Mouse (Mus musculus) adrenal gland, postnatal 4 days (tissue): ENCODE results near the gene Cacfd1. TPM values are rescaled to one million over a fixed set of nuclear protein-coding genes. Genes with fewer than 3 reads are reported as not detected.

ENCODE experiments used
- DNase-seq, 2 experiments: peaks; one replicate each; pipeline ENCODE4 v3.0.0; 2021 to 2022; ENCODE audit warnings: low spot score in 2 of 2, mixed read lengths in 2 of 2
- long read RNA-seq, 2 experiments: library from polyadenylated mRNA; stranded (forward); transcript quantifications; one replicate each; pipeline ENCODE4 v2.0.0; 2021
- total RNA-seq, 2 experiments: library from RNA; stranded (reverse); gene quantifications; 2 replicates each; pipeline ENCODE4 v1.2.3; 2021

Gene Cacfd1
- total RNA-seq: 10 to 100 TPM; 49.8 to 53.7 TPM
- long read RNA-seq, experiment 1, transcript Cacfd1-205 (5 exons, 2,689 nt): major isoform, 32 of 62 reads
- long read RNA-seq, experiment 1, transcript Cacfd1-202 (3 exons, 2,194 nt): minor isoform, 13 of 62 reads
- long read RNA-seq, experiment 1, partial matches to known transcripts: 8 of 62 reads
- long read RNA-seq, experiment 1, other reads (novel, unspliced or antisense): 4 of 62 reads
- long read RNA-seq, experiment 2, transcript Cacfd1-205 (5 exons, 2,689 nt): major isoform, 68 of 101 reads
- long read RNA-seq, experiment 2, transcript Cacfd1-202 (3 exons, 2,194 nt): minor isoform, 13 of 101 reads
- long read RNA-seq, experiment 2, partial matches to known transcripts: 6 of 101 reads
- long read RNA-seq, experiment 2, other reads (novel, unspliced or antisense): 9 of 101 reads

GRCm38 (mm10) chr2:27009714-27010244 lies at the start of gene Cacfd1:
Gene Cacfd1 (plus strand): TSS chr2:27009926.
- peak; percentile 67 to 84 for DNase-seq

- DNase-seq: no peak
These were observed 49.0 kb upstream of the Cacfd1 start for GRCm38 (mm10) chr2:26960756-26961155.

GRCm38 (mm10) chr2:26963923-26964723 lies 45.6 kb upstream of the Cacfd1 start, which contains the start of gene Rexo4:
Gene Rexo4 (minus strand): TSS chr2:26964386.
- peak; percentile 80 to 90 for DNase-seq

GRCm38 (mm10) chr2:26964724-26965370 lies 44.9 kb upstream of the Cacfd1 start:
- no peak for DNase-seq

GRCm38 (mm10) chr2:26967262-26967661 lies 42.5 kb upstream of the Cacfd1 start:
- no peak for DNase-seq

- DNase-seq: no peak
These were observed 36.6 kb upstream of the Cacfd1 start, which contains the start of gene Adamts13 for GRCm38 (mm10) chr2:26973116-26973515. Gene Adamts13 (plus strand): TSS chr2:26973416.

GRCm38 (mm10) chr2:26973960-26974359 lies 35.8 kb upstream of the Cacfd1 start:
- no peak for DNase-seq

GRCm38 (mm10) chr2:26980361-26980760 lies 29.4 kb upstream of the Cacfd1 start:
- no peak for DNase-seq

GRCm38 (mm10) chr2:26984179-26984578 lies 25.5 kb upstream of the Cacfd1 start:
- no peak for DNase-seq

- no peak for DNase-seq
These were observed 25.1 kb upstream of the Cacfd1 start for GRCm38 (mm10) chr2:26984640-26985039.

- no peak for DNase-seq
These were observed 15.8 kb upstream of the Cacfd1 start for GRCm38 (mm10) chr2:26993936-26994335.

- no peak for DNase-seq
These were observed 12.2 kb upstream of the Cacfd1 start for GRCm38 (mm10) chr2:26997498-26997897.

GRCm38 (mm10) chr2:26997993-26998392 lies 11.7 kb upstream of the Cacfd1 start:
- no peak for DNase-seq

GRCm38 (mm10) chr2:27006255-27006654 lies 3.5 kb upstream of the Cacfd1 start:
- DNase-seq: no peak

- no peak for DNase-seq
These were observed 2.0 kb upstream of the Cacfd1 start for GRCm38 (mm10) chr2:27007701-27008100.

- DNase-seq: peak; percentile 37 to 49
These were observed 8.1 kb downstream of the Cacfd1 start for GRCm38 (mm10) chr2:27017802-27018201.

GRCm38 (mm10) chr2:27019530-27019929 lies 9.8 kb downstream of the Cacfd1 start:
- DNase-seq: no peak

- DNase-seq: no peak
These were observed 11.4 kb downstream of the Cacfd1 start for GRCm38 (mm10) chr2:27021103-27021502.

- no peak for DNase-seq
These were observed 12.9 kb downstream of the Cacfd1 start for GRCm38 (mm10) chr2:27022612-27023011.

- no peak for DNase-seq
These were observed 14.4 kb downstream of the Cacfd1 start for GRCm38 (mm10) chr2:27024136-27024535.

- DNase-seq: no peak
These were observed 15.8 kb downstream of the Cacfd1 start for GRCm38 (mm10) chr2:27025545-27025944.
